Mouse (Mus musculus) gastrocnemius, postnatal 4 days (tissue): Measurements from ENCODE around the gene Uqcr11. TPM values are rescaled to one million over a fixed set of nuclear protein-coding genes. Genes with fewer than 3 reads are reported as not detected.

Experiments
- DNase-seq, 2 experiments: peaks; one replicate each; pipeline ENCODE4 v3.0.0; 2021 to 2022; ENCODE audit warnings: low spot score in 2 of 2, mixed read lengths in 2 of 2
- long read RNA-seq, 2 experiments: library from polyadenylated mRNA; stranded (forward); transcript quantifications; one replicate each; pipeline ENCODE4 v2.0.0; 2021
- total RNA-seq, 2 experiments: library from RNA; stranded (reverse); gene quantifications; 2 replicates each; pipeline ENCODE4 v1.2.3; 2021

The Uqcr11 gene
- 100 to 1,000 TPM; 640 to 657 TPM for total RNA-seq
- long read RNA-seq, experiment 1, transcript Uqcr11-201 (3 exons, 445 nt) = major isoform, 177 of 185 reads
- long read RNA-seq, experiment 1, partial matches to known transcripts = 6 of 185 reads
- long read RNA-seq, experiment 1, other reads (novel, unspliced or antisense) = 0 of 185 reads
- long read RNA-seq, experiment 2, transcript Uqcr11-201 (3 exons, 445 nt) = major isoform, 213 of 223 reads
- long read RNA-seq, experiment 2, partial matches to known transcripts = 6 of 223 reads
- long read RNA-seq, experiment 2, other reads (novel, unspliced or antisense) = 1 of 223 reads

- peak; percentile 85 to 87 for DNase-seq
Measured at GRCm38 (mm10) chr10:80406684-80407501, at the start of gene Uqcr11. TSS of gene Uqcr11 (minus strand) at chr10:80406830.

- DNase-seq = no peak
Measured at GRCm38 (mm10) chr10:80455697-80456096, 49.1 kb upstream of the Uqcr11 start.

GRCm38 (mm10) chr10:80454781-80455180 is 48.2 kb upstream of the Uqcr11 start:
- no peak for DNase-seq

- no peak for DNase-seq
Measured at GRCm38 (mm10) chr10:80453601-80454000, 47.0 kb upstream of the Uqcr11 start.

GRCm38 (mm10) chr10:80450599-80450998 is 44.0 kb upstream of the Uqcr11 start:
- no peak for DNase-seq

- DNase-seq = peak in 1 of 2 experiments; percentile 69
Measured at GRCm38 (mm10) chr10:80445898-80446601, 39.4 kb upstream of the Uqcr11 start.

GRCm38 (mm10) chr10:80445052-80445451 is 38.4 kb upstream of the Uqcr11 start:
- no peak for DNase-seq

- peak in 1 of 2 experiments; percentile 61 for DNase-seq
Measured at GRCm38 (mm10) chr10:80444339-80445045, 37.9 kb upstream of the Uqcr11 start.

GRCm38 (mm10) chr10:80443575-80444278 is 37.1 kb upstream of the Uqcr11 start:
- DNase-seq = no peak

GRCm38 (mm10) chr10:80442989-80443388 is 36.4 kb upstream of the Uqcr11 start:
- no peak for DNase-seq

GRCm38 (mm10) chr10:80441598-80441997 is 35.0 kb upstream of the Uqcr11 start:
- DNase-seq = no peak

- no peak for DNase-seq
Measured at GRCm38 (mm10) chr10:80440031-80440430, 33.4 kb upstream of the Uqcr11 start.

GRCm38 (mm10) chr10:80437973-80438372 is 31.3 kb upstream of the Uqcr11 start:
- no peak for DNase-seq

- no peak for DNase-seq
Measured at GRCm38 (mm10) chr10:80436276-80436675, 29.6 kb upstream of the Uqcr11 start.

- DNase-seq = no peak
Measured at GRCm38 (mm10) chr10:80435764-80436163, 29.1 kb upstream of the Uqcr11 start.

- DNase-seq = no peak
Measured at GRCm38 (mm10) chr10:80434823-80435222, 28.2 kb upstream of the Uqcr11 start.

- no peak for DNase-seq
Measured at GRCm38 (mm10) chr10:80434233-80434592, 27.6 kb upstream of the Uqcr11 start.

GRCm38 (mm10) chr10:80433513-80434232 is 27.0 kb upstream of the Uqcr11 start, which contains the start of gene Tcf3:
TSS of gene Tcf3 (minus strand) at chr10:80433647.
- peak; percentile 90 to 95 for DNase-seq

- DNase-seq = peak in 1 of 2 experiments; percentile 53
Measured at GRCm38 (mm10) chr10:80432936-80433512, 26.4 kb upstream of the Uqcr11 start.
